Mouse (Mus musculus): ENCODE measurements around the gene Clta.

DNA sequence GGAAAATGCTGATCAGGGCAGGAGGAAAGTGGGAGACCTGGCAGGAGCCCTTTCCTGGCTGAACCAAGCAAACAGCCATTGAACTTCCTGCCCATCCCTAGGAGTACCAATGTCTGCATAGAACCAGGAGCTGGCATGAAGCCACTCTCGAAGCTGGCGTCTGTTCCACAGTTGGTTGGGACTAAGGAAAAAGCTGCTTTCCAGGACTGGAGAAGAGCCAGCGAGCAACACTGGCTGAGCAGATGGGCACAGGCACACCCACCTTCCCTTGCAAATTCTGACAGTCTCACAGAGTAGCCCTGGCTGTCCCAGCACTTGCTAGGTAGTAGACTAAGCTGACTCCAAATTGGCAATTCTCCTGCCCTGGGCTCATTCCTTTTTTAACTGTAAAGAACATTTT is 24.5 kb upstream of the Clta start:
- TF ChIP-seq POLR2AphosphoS2 (IDR thresholded peaks at IDR 0.05; ENCODE audit: low read length) (no peak), MXI1 (IDR thresholded peaks at IDR 0.05; ENCODE audit: low read depth, low read length) (no peak), CTCF (IDR thresholded peaks at IDR 0.05 in 2 of 3, conservative IDR thresholded peaks at IDR 0.05 in 1 of 3; ENCODE audit: control insufficient read depth in 1 of 3, insufficient read depth in 1 of 3, low read depth in 2 of 3, low read length in 3 of 3, poor library complexity in 1 of 3, severe bottlenecking in 1 of 3) (no peak)
